Mouse (Mus musculus) hindbrain, embryonic 16.5 days (tissue): ENCODE measurements around the gene Olfr592. TPM values are rescaled to one million over a fixed set of nuclear protein-coding genes. Genes with fewer than 3 reads are reported as not detected.

ENCODE experiments used
- polyA plus RNA-seq: library from polyadenylated mRNA; unstranded; fragments of >200 nt; fragmentation: Nextera tagmentation; extraction: Ambion mirVana; gene quantifications from 2 replicates; pipeline ENCODE4 v1.2.1, GENCODE M21; 2015

The Olfr592 gene
- polyA plus RNA-seq, 1 experiment from 2014 or later: not detected

Other genes with a start within 250 kb of the Olfr592 start
- not detected in 2 replicates for gene Olfr573-ps1, start 242.2 kb upstream of the Olfr592 start, polyA plus RNA-seq
- 0.25 TPM in 1 of 2 replicates, not detected in the other for gene Olfr574, start 236.3 kb upstream of the Olfr592 start, polyA plus RNA-seq
- gene Olfr575, start 226.0 kb upstream of the Olfr592 start, polyA plus RNA-seq: not detected in 2 replicates
- gene Olfr576, start 222.1 kb upstream of the Olfr592 start, polyA plus RNA-seq: not detected in 2 replicates
- gene Olfr577, start 208.9 kb upstream of the Olfr592 start, polyA plus RNA-seq: not detected in 2 replicates
- gene Olfr578, start 195.5 kb upstream of the Olfr592 start, polyA plus RNA-seq: not detected in 2 replicates
- not detected in 2 replicates for gene Olfr582, start 146.8 kb upstream of the Olfr592 start, polyA plus RNA-seq
- not detected in 2 replicates for gene Olfr583, start 133.5 kb upstream of the Olfr592 start, polyA plus RNA-seq
- not detected in 2 replicates for gene Olfr584, start 102.9 kb upstream of the Olfr592 start, polyA plus RNA-seq
- gene Olfr585, start 87.1 kb upstream of the Olfr592 start, polyA plus RNA-seq: not detected in 2 replicates
- gene Olfr586, start 59.2 kb upstream of the Olfr592 start, polyA plus RNA-seq: not detected in 2 replicates
- not detected in 2 replicates for gene Olfr588-ps1, start 43.9 kb upstream of the Olfr592 start, polyA plus RNA-seq
- not detected in 2 replicates for gene Olfr589, start 28.4 kb upstream of the Olfr592 start, polyA plus RNA-seq
- gene Olfr591, start 6.5 kb upstream of the Olfr592 start, polyA plus RNA-seq: not detected in 2 replicates
- not detected in 2 replicates for gene Olfr593, start 27.1 kb downstream of the Olfr592 start, polyA plus RNA-seq
- not detected in 2 replicates for gene Olfr594, start 32.2 kb downstream of the Olfr592 start, polyA plus RNA-seq
- not detected in 2 replicates for gene Usp17ld, start 67.7 kb downstream of the Olfr592 start, polyA plus RNA-seq
- not detected in 2 replicates for gene Olfr596, start 120.8 kb downstream of the Olfr592 start, polyA plus RNA-seq
- gene Olfr597, start 131.5 kb downstream of the Olfr592 start, polyA plus RNA-seq: not detected in 2 replicates
- gene Olfr598, start 138.8 kb downstream of the Olfr592 start, polyA plus RNA-seq: not detected in 2 replicates
- gene Olfr599, start 151.1 kb downstream of the Olfr592 start, polyA plus RNA-seq: not detected in 2 replicates
- not detected in 2 replicates for gene Olfr600, start 164.9 kb downstream of the Olfr592 start, polyA plus RNA-seq
- gene Olfr601, start 177.9 kb downstream of the Olfr592 start, polyA plus RNA-seq: not detected in 2 replicates
- gene Olfr603, start 201.4 kb downstream of the Olfr592 start, polyA plus RNA-seq: not detected in 2 replicates
- not detected in 2 replicates for gene Usp17lc, start 230.3 kb downstream of the Olfr592 start, polyA plus RNA-seq